Mouse (Mus musculus): ENCODE measurements around the gene Pdzph1. TPM values are rescaled to one million over a fixed set of nuclear protein-coding genes. Genes with fewer than 3 reads are reported as not detected.

Pdzph1 gene
- polyA plus RNA-seq, 1 experiment from 2014 or later = 37.7 TPM

GRCm38 (mm10) chr17:58909061-58909661 is 82.0 kb downstream of the Pdzph1 start:
- Histone ChIP-seq H3K4me3 (ENCODE audit: low read depth, low read length) (no peak overlapping the region), H3K27me3 (ENCODE audit: control insufficient read depth, insufficient read depth, low read length) (no peaks in the 10 kb centered on the region), H3K9me3 (ENCODE audit: control insufficient read depth, low read length) (no peaks in the 10 kb centered on the region), H3K36me3 (ENCODE audit: control insufficient read depth, insufficient read depth, low read length) (no peaks in the 10 kb centered on the region), H3K27ac (ENCODE audit: low read depth, low read length) (no peak overlapping the region), H3K4me1 (ENCODE audit: control insufficient read depth, insufficient read depth, low read length) (no peaks in the 10 kb centered on the region), H3K9ac (ENCODE audit: low read length) (no peak overlapping the region), H3K4me2 (no peak overlapping the region)
- WGBS = 44% methylated on average over 8 of the region's 8 CpGs
- peak; percentile 61; the same call in 1 of the 2 replicates for ATAC-seq (ENCODE audit: low FRiP score)
- DNase-seq (ENCODE audit: low spot score, missing footprints) = peak; percentile 99

GRCm38 (mm10) chr17:58906001-58906400 is 85.2 kb downstream of the Pdzph1 start:
- Histone ChIP-seq H3K4me2 (no peak overlapping the region), H3K36me3 (ENCODE audit: control insufficient read depth, insufficient read depth, low read length) (no peaks in the 10 kb centered on the region), H3K27me3 (ENCODE audit: control insufficient read depth, insufficient read depth, low read length) (no peaks in the 10 kb centered on the region), H3K9ac (ENCODE audit: low read length) (no peak overlapping the region), H3K9me3 (ENCODE audit: control insufficient read depth, low read length) (no peaks in the 10 kb centered on the region), H3K4me1 (ENCODE audit: control insufficient read depth, insufficient read depth, low read length) (no peaks in the 10 kb centered on the region), H3K27ac (ENCODE audit: low read depth, low read length) (no peak overlapping the region), H3K4me3 (ENCODE audit: low read depth, low read length) (no peak overlapping the region)
- ATAC-seq (ENCODE audit: low FRiP score) = no peak
- peak; percentile 84 for DNase-seq (ENCODE audit: low spot score, missing footprints)
- WGBS = 54% methylated on average over 2 of the region's 2 CpGs

- Histone ChIP-seq H3K4me2 (no peak overlapping the region), H3K4me1 (ENCODE audit: control insufficient read depth, insufficient read depth, low read length) (peaks cover 23% of the 10 kb centered on the region), H3K36me3 (ENCODE audit: control insufficient read depth, insufficient read depth, low read length) (no peaks in the 10 kb centered on the region), H3K9ac (ENCODE audit: low read length) (no peak overlapping the region), H3K27me3 (ENCODE audit: control insufficient read depth, insufficient read depth, low read length) (no peaks in the 10 kb centered on the region), H3K9me3 (ENCODE audit: control insufficient read depth, low read length) (no peaks in the 10 kb centered on the region), H3K27ac (ENCODE audit: low read depth, low read length) (no peak overlapping the region), H3K4me3 (ENCODE audit: low read depth, low read length) (no peak overlapping the region)
- DNase-seq (ENCODE audit: low spot score, missing footprints) (peak; percentile 71), ATAC-seq (ENCODE audit: low FRiP score) (no peak)
- WGBS = 32% methylated on average over 4 of the region's 4 CpGs
Measured at GRCm38 (mm10) chr17:58891488-58892210, 99.5 kb downstream of the Pdzph1 start.

GRCm38 (mm10) chr17:58889905-58890645 is 101.1 kb downstream of the Pdzph1 start:
- DNase-seq (ENCODE audit: low spot score, missing footprints) (peak; percentile 92), ATAC-seq (ENCODE audit: low FRiP score) (peak; percentile 85)
- Histone ChIP-seq H3K9me3 (ENCODE audit: control insufficient read depth, low read length) (no peaks in the 10 kb centered on the region), H3K27me3 (ENCODE audit: control insufficient read depth, insufficient read depth, low read length) (no peaks in the 10 kb centered on the region), H3K4me3 (ENCODE audit: low read depth, low read length) (no peak overlapping the region), H3K36me3 (ENCODE audit: control insufficient read depth, insufficient read depth, low read length) (no peaks in the 10 kb centered on the region), H3K4me2 (no peak overlapping the region), H3K4me1 (ENCODE audit: control insufficient read depth, insufficient read depth, low read length) (peaks cover 23% of the 10 kb centered on the region), H3K27ac (ENCODE audit: low read depth, low read length) (peak overlapping the region; percentile 76), H3K9ac (ENCODE audit: low read length) (no peak overlapping the region)
- WGBS = 12% methylated on average over 4 of the region's 4 CpGs

- Histone ChIP-seq H3K27me3 (ENCODE audit: control insufficient read depth, insufficient read depth, low read length) (no peaks in the 10 kb centered on the region), H3K4me1 (ENCODE audit: control insufficient read depth, insufficient read depth, low read length) (peaks cover 8% of the 10 kb centered on the region), H3K4me3 (ENCODE audit: low read depth, low read length) (no peak overlapping the region), H3K4me2 (no peak overlapping the region), H3K9me3 (ENCODE audit: control insufficient read depth, low read length) (no peaks in the 10 kb centered on the region), H3K36me3 (ENCODE audit: control insufficient read depth, insufficient read depth, low read length) (no peaks in the 10 kb centered on the region), H3K9ac (ENCODE audit: low read length) (no peak overlapping the region), H3K27ac (ENCODE audit: low read depth, low read length) (no peak overlapping the region)
- DNase-seq (ENCODE audit: low spot score, missing footprints) = peak; percentile 59
- 52% methylated on average over 1 of the region's 1 CpGs for WGBS
- ATAC-seq (ENCODE audit: low FRiP score) = no peak
Measured at GRCm38 (mm10) chr17:58884393-58884792, 106.8 kb downstream of the Pdzph1 start.

GRCm38 (mm10) chr17:58873356-58873755 is 117.8 kb downstream of the Pdzph1 start:
- Histone ChIP-seq H3K9ac (ENCODE audit: low read length) (no peak overlapping the region), H3K27me3 (ENCODE audit: control insufficient read depth, insufficient read depth, low read length) (no peaks in the 10 kb centered on the region), H3K36me3 (ENCODE audit: control insufficient read depth, insufficient read depth, low read length) (no peaks in the 10 kb centered on the region), H3K27ac (ENCODE audit: low read depth, low read length) (no peak overlapping the region), H3K4me3 (ENCODE audit: low read depth, low read length) (no peak overlapping the region), H3K4me2 (no peak overlapping the region), H3K4me1 (ENCODE audit: control insufficient read depth, insufficient read depth, low read length) (no peaks in the 10 kb centered on the region), H3K9me3 (ENCODE audit: control insufficient read depth, low read length) (no peaks in the 10 kb centered on the region)
- no peak for DNase-seq (ENCODE audit: low spot score, missing footprints)
- 79% methylated on average over 1 of the region's 1 CpGs for WGBS
- ATAC-seq (ENCODE audit: low FRiP score) = no peak

- Histone ChIP-seq H3K27ac (ENCODE audit: low read depth, low read length) (no peak overlapping the region), H3K27me3 (ENCODE audit: control insufficient read depth, insufficient read depth, low read length) (no peaks in the 10 kb centered on the region), H3K4me1 (ENCODE audit: control insufficient read depth, insufficient read depth, low read length) (no peaks in the 10 kb centered on the region), H3K36me3 (ENCODE audit: control insufficient read depth, insufficient read depth, low read length) (no peaks in the 10 kb centered on the region), H3K4me2 (no peak overlapping the region), H3K4me3 (ENCODE audit: low read depth, low read length) (no peak overlapping the region), H3K9me3 (ENCODE audit: control insufficient read depth, low read length) (no peaks in the 10 kb centered on the region), H3K9ac (ENCODE audit: low read length) (no peak overlapping the region)
- DNase-seq (ENCODE audit: low spot score, missing footprints) = no peak
- peak; percentile 40; the same call in 1 of the 2 replicates for ATAC-seq (ENCODE audit: low FRiP score)
Measured at GRCm38 (mm10) chr17:58870795-58871194, 120.4 kb downstream of the Pdzph1 start.

Measured in midbrain, embryonic 11.5 days (tissue).